Mouse (Mus musculus): ENCODE results near the gene Galntl6.

DNA sequence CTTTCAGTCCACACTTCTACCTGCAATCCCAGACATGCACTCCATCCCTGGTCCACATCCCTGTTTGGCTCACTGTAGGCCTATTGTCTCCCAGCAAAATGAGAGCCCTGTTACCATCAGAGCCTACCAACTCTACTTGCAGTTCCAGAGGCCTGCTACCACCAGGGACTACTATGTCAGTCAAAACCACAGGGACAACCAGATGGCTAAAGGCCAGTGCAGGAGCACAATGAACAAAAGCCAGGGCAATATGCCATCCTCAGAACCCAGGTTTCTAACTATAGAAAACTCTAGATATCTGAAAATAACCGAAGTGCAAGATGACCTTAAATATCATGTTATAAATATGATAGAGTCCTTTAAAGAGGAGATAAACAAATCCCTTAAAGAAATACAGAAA lies 683.7 kb downstream of the Galntl6 start:
- TF ChIP-seq POLR2A (IDR thresholded peaks at IDR 0.05; ENCODE audit: low read depth, low read length) (no peak), CTCF (IDR thresholded peaks at IDR 0.05; ENCODE audit: extremely low read depth, insufficient read length, insufficient replicate concordance, low read depth, low read length) (no peak)
